In genomic region chr13:43614667-43615066, GRCm38 (mm10) we compare ENCODE assay signal across 12 mouse cellular contexts. TPM values are rescaled to one million over a fixed set of nuclear protein-coding genes. Genes with fewer than 3 reads are reported as not detected.
A peak's percentile ranks its signal among the peaks of the same experiment; 100 is the strongest.
DNase-seq lines count a peak whose midpoint lies in the region; ATAC-seq and TF ChIP-seq lines count a peak whose summit lies in the region.
"Had no signal": no experiment of that assay in that cellular context is flagged by ENCODE, and none has a peak within 500 bp of the region (broad histone marks: within the 10 kb centered on the region; RNA-seq: fewer than 3 reads in every experiment).

No protein-coding gene starts in this region.

- peaks cover 5% of the 10 kb centered on the region; the same call in 1 of the 2 replicates for H3K4me1 ChIP-seq in intestine, embryonic 14.5 days (replicated peaks; ENCODE audit: control insufficient read depth, insufficient read depth, low read length)
- H3K4me1 ChIP-seq in intestine, embryonic 16.5 days (ENCODE audit: control insufficient read depth, insufficient read depth, low read length), result peaks cover 12% of the 10 kb centered on the region
- H3K4me1 ChIP-seq in hindbrain, postnatal 0 days (ENCODE audit: insufficient read depth, low read length), result no peaks in the 10 kb centered on the region

- H3K27me3 ChIP-seq in intestine, embryonic 14.5 days (replicated peaks; ENCODE audit: control insufficient read depth, insufficient read depth, low read length), result 0 out of 2 replicates have a peak, but pooled peaks cover 5% of the 10 kb centered on the region
- no peaks in the 10 kb centered on the region for H3K27me3 ChIP-seq in intestine, embryonic 16.5 days (replicated peaks; ENCODE audit: control insufficient read depth, insufficient read depth, low read length)
- no peaks in the 10 kb centered on the region for H3K27me3 ChIP-seq in hindbrain, postnatal 0 days (ENCODE audit: insufficient read depth, low read length)

- H3K9me3 ChIP-seq in intestine, embryonic 14.5 days (ENCODE audit: control insufficient read depth, low read length), result no peaks in the 10 kb centered on the region
- H3K9me3 ChIP-seq in intestine, embryonic 16.5 days (ENCODE audit: control insufficient read depth, low read length), result no peaks in the 10 kb centered on the region
- H3K9me3 ChIP-seq in hindbrain, postnatal 0 days (ENCODE audit: low read length), result no peaks in the 10 kb centered on the region

- no peak for TF ChIP-seq CTCF in hindbrain, postnatal 0 days (IDR thresholded peaks at IDR 0.05; ENCODE audit: low read depth)

- WGBS in intestine, embryonic 14.5 days, result 86% methylated on average over 3 of the region's 3 CpGs
- 92% methylated on average over 3 of the region's 3 CpGs for WGBS in intestine, embryonic 16.5 days
- WGBS in hindbrain, postnatal 0 days, result 33% methylated on average over 3 of the region's 3 CpGs

- DNase-seq in intestine, embryonic 14.5 days (ENCODE audit: low spot score), result peak; percentile 51
- DNase-seq in 3T3-L1 (ENCODE audit: low read depth, low spot score) (peak; percentile 15), ES-CJ7 (ENCODE audit: low read depth, low spot score) (peak; percentile 85)
- no peak for DNase-seq in hindbrain, postnatal 0 days (ENCODE audit: low spot score)
- DNase-seq in urinary bladder, postnatal 25 days (ENCODE audit: low spot score), result no peak
- no peak for DNase-seq in cerebellum, adult 18-20 months
- DNase-seq: kidney, postnatal 14 days; layer of hippocampus, postnatal 36 days; right cerebral cortex, postnatal 4 days had no signal

- H3K4me2 ChIP-seq in intestine, embryonic 14.5 days (ENCODE audit: low read length), result no peak overlapping the region
- no peak overlapping the region for H3K4me2 ChIP-seq in intestine, embryonic 16.5 days (ENCODE audit: low read depth, low read length)
- H3K4me2 ChIP-seq in hindbrain, postnatal 0 days (ENCODE audit: low read depth, low read length), result no peak overlapping the region

- ATAC-seq in intestine, embryonic 14.5 days (replicated peaks; ENCODE audit: low FRiP score, low TSS enrichment, low read depth), result no peak
- no peak for ATAC-seq in intestine, embryonic 16.5 days
- ATAC-seq in hindbrain, postnatal 0 days, result no peak

- H3K36me3 ChIP-seq in intestine, embryonic 14.5 days (ENCODE audit: control insufficient read depth, insufficient read depth, low read length), result no peaks in the 10 kb centered on the region
- no peaks in the 10 kb centered on the region for H3K36me3 ChIP-seq in intestine, embryonic 16.5 days (ENCODE audit: control insufficient read depth, insufficient read depth, low read length)
- no peaks in the 10 kb centered on the region for H3K36me3 ChIP-seq in hindbrain, postnatal 0 days (ENCODE audit: insufficient read depth, low read length)

- H3K9ac ChIP-seq in intestine, embryonic 14.5 days (ENCODE audit: low read length), result no peak overlapping the region
- no peak overlapping the region for H3K9ac ChIP-seq in intestine, embryonic 16.5 days (ENCODE audit: low read depth, low read length)
- H3K9ac ChIP-seq in hindbrain, postnatal 0 days (replicated peaks; ENCODE audit: low read length), result peak overlapping the region; percentile 74; the same call in 1 of the 2 replicates

- H3K27ac ChIP-seq in intestine, embryonic 14.5 days (ENCODE audit: low read depth), result no peak overlapping the region
- no peak overlapping the region for H3K27ac ChIP-seq in intestine, embryonic 16.5 days (ENCODE audit: low read length)
- 0 out of 2 replicates have a peak overlapping the region, but pooled peaks have one; percentile 82 for H3K27ac ChIP-seq in hindbrain, postnatal 0 days

- H3K4me3 ChIP-seq in intestine, embryonic 14.5 days (ENCODE audit: low read depth, low read length), result no peak overlapping the region
- H3K4me3 ChIP-seq in intestine, embryonic 16.5 days (ENCODE audit: low read length), result no peak overlapping the region
- H3K4me3 ChIP-seq in hindbrain, postnatal 0 days (ENCODE audit: low read length), result no peak overlapping the region

RNA-seq across cellular contexts. Expression of gene Rnf182, which starts 0.8 kb away (rescaled TPM):
- 1.5 and 2.2 TPM in 2 replicates for polyA plus RNA-seq in intestine, embryonic 14.5 days (2014; fragmentation: Nextera tagmentation; extraction: Ambion mirVana)
- polyA plus RNA-seq in intestine, embryonic 16.5 days (2015; fragmentation: Nextera tagmentation; extraction: Ambion mirVana), result 0.61 and 1.1 TPM in 2 replicates
- total RNA-seq in hindbrain, postnatal 0 days (2014; rRNA removed), result 7.5 and 10.0 TPM in 2 replicates
- 20.7 and 26.2 TPM in 2 replicates for polyA plus RNA-seq in hindbrain, postnatal 0 days (2015; fragmentation: Nextera tagmentation; extraction: Ambion mirVana)
- total RNA-seq: monocyte, adult 5-6 weeks had no signal
- polyA plus RNA-seq: CD4-positive, CD25-positive, alpha-beta regulatory T cell, adult 4 months had no signal

RNA-seq across cellular contexts. Expression of gene Mcur1, which starts 54.7 kb away (rescaled TPM):
- polyA plus RNA-seq in intestine, embryonic 14.5 days (2014; fragmentation: Nextera tagmentation; extraction: Ambion mirVana), result 11.2 and 13.1 TPM in 2 replicates
- 8.6 and 9.1 TPM in 2 replicates for polyA plus RNA-seq in intestine, embryonic 16.5 days (2015; fragmentation: Nextera tagmentation; extraction: Ambion mirVana)
- 9.3 and 12.4 TPM in 2 replicates for total RNA-seq in hindbrain, postnatal 0 days (2014; rRNA removed)
- 8.0 and 8.4 TPM in 2 replicates for polyA plus RNA-seq in hindbrain, postnatal 0 days (2015; fragmentation: Nextera tagmentation; extraction: Ambion mirVana)

Comparison
In these comparisons a context has a peak if more than half of its experiments do, and no peak if none do; other contexts are left out.
1. DNase-seq: peak in intestine, embryonic 14.5 days (single experiment), 3T3-L1 (single experiment) and ES-CJ7 (single experiment); none in hindbrain, postnatal 0 days (single experiment), urinary bladder, postnatal 25 days (single experiment) and cerebellum, adult 18-20 months (0 of 2).